Mouse (Mus musculus) CD8-positive naive resting alpha-beta T cell, adult 2 months (primary cell): Measurements from ENCODE around the gene Dlx3.

Experiments
- DNase-seq, 2 experiments: peaks; one replicate each; pipeline ENCODE4 v3.0.0; 2022; ENCODE audit warnings: low read depth in 2 of 2, low spot score in 2 of 2

The Dlx3 gene

GRCm38 (mm10) chr11:95088286-95088685 lies 31.6 kb upstream of the Dlx3 start:
- no peak for DNase-seq

GRCm38 (mm10) chr11:95088857-95089779 lies 30.8 kb upstream of the Dlx3 start:
- no peak for DNase-seq

- no peak for DNase-seq
Measured at GRCm38 (mm10) chr11:95093077-95093476, 26.8 kb upstream of the Dlx3 start.

GRCm38 (mm10) chr11:95095596-95095995 lies 24.3 kb upstream of the Dlx3 start:
- no peak for DNase-seq

GRCm38 (mm10) chr11:95096608-95097373 lies 23.1 kb upstream of the Dlx3 start:
- no peak for DNase-seq

- no peak for DNase-seq
Measured at GRCm38 (mm10) chr11:95097889-95098288, 22.0 kb upstream of the Dlx3 start.

GRCm38 (mm10) chr11:95098346-95099095 lies 21.4 kb upstream of the Dlx3 start:
- DNase-seq: no peak

- no peak for DNase-seq
Measured at GRCm38 (mm10) chr11:95100393-95100792, 19.5 kb upstream of the Dlx3 start.

- no peak for DNase-seq
Measured at GRCm38 (mm10) chr11:95101071-95101788, 18.7 kb upstream of the Dlx3 start.

- DNase-seq: no peak
Measured at GRCm38 (mm10) chr11:95102161-95102904, 17.6 kb upstream of the Dlx3 start.

- DNase-seq: no peak
Measured at GRCm38 (mm10) chr11:95104266-95104665, 15.7 kb upstream of the Dlx3 start.

GRCm38 (mm10) chr11:95105274-95105874 lies 14.5 kb upstream of the Dlx3 start:
- no peak for DNase-seq

- DNase-seq: peak; percentile 56 to 62
Measured at GRCm38 (mm10) chr11:95106440-95107236, 13.3 kb upstream of the Dlx3 start.

- no peak for DNase-seq
Measured at GRCm38 (mm10) chr11:95109000-95109399, 10.9 kb upstream of the Dlx3 start.

- no peak for DNase-seq
Measured at GRCm38 (mm10) chr11:95110081-95110480, 9.8 kb upstream of the Dlx3 start.

GRCm38 (mm10) chr11:95117030-95117429 lies 2.9 kb upstream of the Dlx3 start:
- peak; percentile 27 to 51 for DNase-seq

GRCm38 (mm10) chr11:95118505-95118904 lies 1.4 kb upstream of the Dlx3 start:
- DNase-seq: peak; percentile 20 to 28

- no peak for DNase-seq
Measured at GRCm38 (mm10) chr11:95120633-95121020, 708 bp downstream of the Dlx3 start.
